Mouse (Mus musculus): ENCODE results near the gene Scaper.

Scaper gene

DNA sequence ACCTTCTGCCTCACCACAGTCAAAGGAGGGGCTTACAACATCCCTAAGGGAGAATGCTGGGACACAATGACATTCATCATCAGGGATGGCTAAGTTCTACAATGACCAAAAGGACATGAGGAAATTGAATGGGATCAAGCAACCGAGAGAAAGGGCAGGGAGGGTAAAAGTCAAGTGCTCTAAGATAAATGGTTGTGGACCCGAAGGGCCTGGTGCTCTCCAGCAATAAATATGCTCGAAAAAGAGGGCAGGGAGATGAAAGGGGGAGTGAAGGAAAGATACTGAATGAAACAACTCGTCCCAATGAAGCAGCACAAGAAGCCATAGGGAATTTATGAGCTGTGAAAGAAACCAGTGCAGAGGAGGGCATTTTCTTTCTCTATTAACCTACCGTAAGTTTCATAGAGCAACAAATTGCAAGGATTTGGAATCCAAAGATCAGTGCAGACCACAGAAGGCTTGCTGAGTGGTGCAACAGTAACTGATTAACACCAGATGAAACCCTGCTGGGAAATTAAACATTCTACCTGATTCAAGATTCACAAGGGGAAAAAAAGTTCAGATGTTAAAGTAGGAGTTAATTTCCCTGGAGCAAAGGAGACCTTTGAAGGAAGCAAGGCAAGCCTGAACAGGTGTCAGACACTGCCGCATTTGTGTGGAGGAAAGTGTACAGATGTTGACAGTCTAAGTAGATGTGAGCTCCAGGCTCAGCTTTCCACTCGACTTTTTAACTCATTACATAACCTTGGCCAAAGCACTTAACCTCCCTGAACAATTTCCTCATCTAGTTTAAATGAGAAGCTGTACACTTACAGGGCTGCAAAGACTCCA, 329.0 kb downstream of the Scaper start:
- in situ Hi-C loops (cut with MboI, MseI), result no loop called here

DNA sequence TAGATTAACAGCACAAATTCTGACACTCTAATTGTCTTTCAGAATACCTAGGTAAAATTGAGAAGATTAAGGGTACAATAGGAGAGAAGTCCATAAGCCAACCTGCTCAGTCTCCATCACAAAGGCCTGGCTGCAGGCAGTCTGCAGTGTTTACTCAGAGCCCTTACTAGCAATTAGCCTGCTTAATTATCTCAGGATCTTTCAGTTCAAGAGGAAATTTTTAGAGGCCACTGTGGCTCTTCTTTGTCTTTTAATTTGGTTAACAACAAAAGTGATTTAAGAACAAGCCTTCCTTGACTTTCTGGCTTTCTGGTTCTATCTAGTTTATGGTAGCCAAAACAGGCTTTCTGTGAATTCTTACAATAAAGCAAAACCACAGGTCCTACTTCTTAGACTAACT, 339.3 kb downstream of the Scaper start:
- in situ Hi-C loops (cut with MboI, MseI), result loop anchor here (5.0 kb wide), 1 partner anchor 84 kb away; no protein-coding TSS in a partner anchor

DNA sequence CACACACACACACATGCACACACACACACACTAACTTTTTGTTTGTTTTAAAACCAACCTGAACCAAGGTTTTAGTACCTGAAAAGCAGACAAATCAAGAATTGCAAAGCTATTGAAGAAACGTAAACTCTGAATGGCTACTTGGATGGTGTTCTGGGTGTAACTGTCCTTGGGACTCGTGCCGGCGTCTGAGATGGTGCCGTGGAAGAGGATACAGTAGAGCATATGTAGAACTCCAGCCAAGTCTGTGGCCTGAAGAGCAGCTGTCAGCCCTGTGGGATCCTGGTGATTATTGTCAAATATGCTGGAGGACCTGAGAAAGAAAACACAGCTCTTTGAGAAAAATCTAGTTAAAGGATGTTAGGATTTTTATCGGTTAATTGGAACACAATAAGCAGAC, 351.8 kb downstream of the Scaper start:
- in situ Hi-C loops (cut with MboI, MseI), result no loop called here

DNA sequence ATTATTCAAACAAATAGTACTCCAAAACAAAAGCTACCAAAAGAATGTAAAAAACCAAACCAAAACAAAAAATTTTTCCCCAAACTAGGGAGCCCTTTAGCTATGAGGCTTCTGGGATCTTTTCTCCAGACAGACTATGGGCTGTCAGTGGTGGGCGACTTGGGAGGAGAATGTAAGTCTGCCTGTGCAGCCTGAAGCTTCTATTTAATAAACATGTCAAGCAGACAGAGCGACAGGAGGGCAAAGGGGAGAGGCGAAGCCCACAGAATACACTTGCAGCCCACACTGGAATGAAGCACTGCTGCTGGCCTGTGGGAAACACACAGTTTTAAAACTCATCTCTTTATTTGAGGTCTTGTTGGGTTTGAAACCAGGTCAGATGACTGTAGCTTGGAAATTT, 356.5 kb downstream of the Scaper start:
- in situ Hi-C loops (cut with MboI, MseI), result no loop called here

GRCm38 (mm10) chr9:55576571-55576970, 361.3 kb downstream of the Scaper start:
- in situ Hi-C loops (cut with MboI, MseI), result no loop called here

DNA sequence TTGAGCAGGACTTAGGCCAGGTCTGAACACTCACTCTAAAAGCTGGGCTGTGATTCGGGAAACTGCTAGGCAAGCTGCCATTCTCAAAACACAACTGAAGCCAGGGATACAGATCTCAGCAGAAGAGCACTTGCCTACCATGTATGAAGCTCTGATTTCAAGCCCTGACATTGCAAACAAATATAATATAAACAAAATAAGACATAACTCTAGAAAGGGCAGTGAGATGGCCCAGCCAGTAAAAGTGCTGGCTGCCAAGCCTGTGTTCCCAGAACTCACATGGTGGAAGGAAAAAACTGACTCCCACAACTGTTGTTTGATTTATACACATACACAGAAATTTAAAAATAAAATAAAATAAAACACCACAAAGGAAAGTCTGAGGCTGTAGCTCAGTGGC, 366.8 kb downstream of the Scaper start:
- in situ Hi-C loops (cut with MboI, MseI), result no loop called here

DNA sequence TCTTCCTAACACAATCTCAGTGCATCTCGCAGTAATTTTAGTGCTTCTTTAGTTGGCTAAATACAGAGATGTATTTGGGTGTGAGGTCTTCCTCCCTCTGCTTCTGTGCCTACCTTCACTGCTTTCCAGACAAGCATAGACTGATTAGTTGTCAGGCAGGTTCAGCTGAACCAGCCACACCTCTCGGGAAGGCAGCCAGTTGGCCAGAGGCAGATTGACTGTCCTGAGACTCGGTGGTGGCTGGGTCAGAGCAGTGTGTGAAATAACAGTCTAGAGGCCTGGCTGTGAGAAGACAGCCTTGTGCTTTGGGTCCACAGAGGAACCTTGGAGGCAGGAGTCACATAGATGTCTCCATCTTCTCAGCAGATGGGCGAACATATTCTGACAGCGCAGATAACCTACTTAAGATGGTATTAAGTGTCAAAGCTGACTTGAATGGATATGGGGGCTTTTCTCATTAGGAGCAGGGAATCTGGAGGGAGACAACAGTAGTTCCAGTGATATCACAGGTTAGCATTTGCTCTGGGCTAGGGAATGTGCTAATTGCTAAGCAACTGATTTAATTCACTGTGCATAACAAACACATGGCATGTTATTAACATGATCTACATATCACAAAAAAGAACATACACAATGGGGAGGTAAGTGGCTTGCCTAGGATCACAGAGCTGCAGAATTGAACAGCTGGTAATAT, 369.3 kb downstream of the Scaper start:
- in situ Hi-C loops (cut with MboI, MseI), result no loop called here

DNA sequence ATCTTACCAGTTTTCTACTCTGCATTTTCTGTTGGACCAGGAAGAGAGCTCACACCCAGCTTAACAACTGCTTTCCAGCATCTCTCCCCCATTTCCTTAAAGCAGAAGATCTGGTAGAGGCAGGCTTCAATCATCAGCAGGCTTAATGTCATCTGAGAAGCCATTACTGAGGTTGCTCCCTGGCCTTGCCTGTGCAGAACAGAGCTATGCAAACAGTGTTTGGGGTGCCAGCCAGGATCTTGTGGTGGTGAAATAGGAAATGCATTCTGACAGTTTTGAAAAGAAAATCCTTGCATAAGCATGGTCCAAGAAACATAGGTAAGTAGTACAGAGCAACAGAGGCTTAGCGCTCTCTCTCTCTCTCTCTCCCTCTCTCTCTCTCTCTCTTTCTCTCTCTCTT, 377.0 kb downstream of the Scaper start:
- in situ Hi-C loops (cut with MboI, MseI), result no loop called here

GRCm38 (mm10) chr9:55554986-55555385, 382.9 kb downstream of the Scaper start:
- in situ Hi-C loops (cut with MboI, MseI), result no loop called here

DNA sequence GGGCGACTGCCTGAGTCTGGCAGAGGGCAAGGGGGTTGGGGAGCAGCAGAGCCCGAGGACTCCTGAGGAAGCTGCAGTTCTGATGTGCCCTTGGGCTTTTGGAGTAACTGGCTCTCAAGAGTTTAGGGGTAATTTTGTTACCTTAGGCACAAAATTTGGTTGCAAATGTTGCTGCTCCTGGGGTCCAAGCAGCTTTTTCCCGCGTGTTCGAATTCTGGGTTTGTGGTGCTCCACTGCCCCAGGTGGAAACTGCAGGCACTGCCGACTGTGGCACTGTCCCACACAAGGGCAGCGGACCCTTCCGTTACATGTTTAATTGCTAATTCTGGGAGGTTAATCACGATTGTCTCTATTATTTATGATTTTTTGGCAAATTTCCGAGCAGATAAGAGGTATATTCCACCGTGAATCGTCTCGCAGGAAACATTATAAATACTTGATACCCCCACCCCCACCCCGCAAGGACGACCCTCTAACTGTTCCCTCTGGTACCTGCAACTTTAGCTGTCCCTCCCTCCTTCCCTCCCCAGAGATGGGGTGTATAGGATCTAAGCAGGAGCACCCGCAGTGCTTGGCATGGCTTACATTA, 388.5 kb downstream of the Scaper start:
- in situ Hi-C loops (cut with MboI, MseI), result no loop called here

GRCm38 (mm10) chr9:55548871-55549270, 389.0 kb downstream of the Scaper start:
- in situ Hi-C loops (cut with MboI, MseI), result no loop called here

DNA sequence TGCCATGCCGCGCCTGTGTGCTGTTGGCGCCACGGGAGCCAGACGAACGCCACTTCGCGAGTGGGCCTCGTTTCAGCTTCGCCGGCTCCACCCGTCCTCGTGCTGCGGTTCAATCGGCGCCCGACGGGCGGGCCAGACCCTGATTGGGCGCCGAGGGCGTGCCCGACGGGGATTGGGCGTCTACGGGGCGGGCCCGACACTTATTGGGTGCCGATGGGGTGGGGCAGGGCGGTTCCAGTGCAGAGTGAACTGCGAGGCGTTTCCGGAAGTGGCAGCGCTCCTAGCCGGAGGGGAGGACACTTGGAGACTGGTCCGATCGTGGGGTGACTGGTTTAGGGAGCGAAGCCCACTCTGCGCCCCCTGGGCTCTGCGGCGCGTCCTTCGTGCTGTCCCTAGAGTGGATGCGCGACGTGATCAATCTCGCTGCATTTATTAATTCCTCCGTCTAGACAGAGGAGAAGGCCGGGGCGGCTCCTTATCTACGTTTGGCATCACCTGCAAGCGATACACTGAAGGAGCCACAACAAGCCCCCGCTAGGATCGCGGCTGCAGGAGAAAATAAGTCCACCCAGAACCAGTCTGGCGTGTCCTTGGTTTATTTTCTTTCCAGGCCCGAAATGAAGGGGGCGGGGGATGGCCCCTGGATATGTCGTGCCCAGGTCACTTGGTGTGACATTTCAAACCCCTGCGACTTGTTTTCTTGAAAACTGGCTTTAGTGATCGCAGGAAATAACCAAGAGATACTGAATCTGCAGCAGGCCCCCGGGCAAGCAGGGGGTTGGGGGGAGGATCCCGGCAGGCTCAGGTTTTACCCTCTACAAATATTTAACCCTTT, 391.5 kb downstream of the Scaper start:
- in situ Hi-C loops (cut with MboI, MseI), result no loop called here

DNA sequence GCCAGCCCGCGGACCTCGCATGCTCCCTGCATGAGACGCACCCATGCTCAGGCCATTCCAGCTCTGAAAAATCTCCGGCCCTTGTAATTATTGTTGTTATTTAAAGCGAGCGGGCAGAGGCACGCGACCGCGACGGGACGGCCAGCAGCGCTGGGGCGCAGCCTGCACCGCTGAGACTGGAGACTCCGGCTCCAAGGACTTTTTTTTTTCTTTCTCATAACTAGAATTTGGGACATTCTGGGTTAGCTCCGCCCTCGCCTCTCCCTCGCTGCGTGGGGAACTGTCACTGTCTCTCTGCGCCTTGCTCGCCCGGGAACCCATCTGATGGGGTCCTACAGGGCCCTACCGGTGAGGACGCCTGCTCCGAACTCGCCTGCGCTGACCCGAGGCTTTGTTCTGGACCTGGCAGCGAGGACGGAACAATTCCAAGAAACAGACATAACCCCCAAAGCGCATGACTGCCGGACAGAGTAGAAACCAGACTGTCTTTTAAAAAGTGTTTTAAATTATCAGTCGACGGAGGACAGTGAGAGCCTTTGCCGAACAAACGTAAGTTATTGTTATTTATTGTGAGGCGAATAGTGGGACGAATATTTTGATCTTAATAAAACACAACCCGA, 392.3 kb downstream of the Scaper start:
- in situ Hi-C loops (cut with MboI, MseI), result no loop called here

- in situ Hi-C loops (cut with MboI, MseI), result no loop called here
Measured at GRCm38 (mm10) chr9:55544861-55545555, 392.9 kb downstream of the Scaper start.

DNA sequence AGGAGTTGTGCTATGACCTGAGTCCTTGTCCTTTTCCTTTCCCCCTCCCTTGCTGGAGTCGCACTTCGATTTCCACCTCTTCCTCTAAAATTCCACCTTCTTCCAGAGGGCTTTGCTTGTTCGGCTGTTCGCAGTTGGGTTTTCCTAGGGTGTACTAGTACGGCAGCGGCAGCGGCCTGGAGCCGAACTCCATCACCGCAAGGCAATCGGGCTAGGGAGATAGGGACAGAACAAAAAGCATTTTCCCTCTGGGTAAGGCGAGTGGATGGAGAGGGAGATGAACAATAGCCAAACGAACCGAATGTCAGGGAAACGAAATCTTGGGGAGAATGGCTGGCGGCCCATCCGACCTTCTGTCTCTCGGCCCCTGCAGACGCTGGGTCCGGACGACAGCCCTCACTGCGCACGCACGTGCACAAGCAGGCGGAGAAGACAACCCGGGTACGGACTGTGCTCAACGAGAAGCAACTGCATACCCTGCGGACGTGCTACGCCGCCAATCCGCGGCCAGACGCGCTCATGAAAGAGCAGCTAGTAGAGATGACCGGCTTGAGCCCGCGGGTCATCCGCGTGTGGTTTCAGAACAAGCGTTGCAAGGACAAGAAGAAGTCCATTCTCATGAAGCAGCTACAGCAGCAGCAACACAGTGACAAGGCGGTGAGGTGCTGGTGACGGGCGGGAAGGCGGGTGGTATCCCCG, 394.1 kb downstream of the Scaper start:
- in situ Hi-C loops (cut with MboI, MseI), result no loop called here

DNA sequence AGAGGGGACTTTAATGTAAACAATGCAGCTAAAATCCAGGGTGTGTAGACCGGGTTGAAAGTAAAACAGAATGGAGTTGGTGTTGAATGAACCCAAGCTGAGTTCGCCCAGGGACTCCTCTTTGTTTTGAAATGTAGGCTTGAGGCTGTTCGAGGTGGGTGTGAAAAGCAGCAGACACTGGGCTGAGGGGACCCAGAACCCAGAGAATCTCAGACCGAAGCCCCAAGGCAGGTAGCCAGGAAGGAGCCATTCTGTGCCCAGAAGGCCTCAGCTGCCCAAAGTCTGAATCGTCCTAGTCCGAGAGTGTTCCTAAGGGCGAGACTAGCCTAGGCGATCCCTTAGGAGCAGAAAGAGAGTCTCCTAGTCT, 394.6 kb downstream of the Scaper start:
- in situ Hi-C loops (cut with MboI, MseI), result no loop called here

DNA sequence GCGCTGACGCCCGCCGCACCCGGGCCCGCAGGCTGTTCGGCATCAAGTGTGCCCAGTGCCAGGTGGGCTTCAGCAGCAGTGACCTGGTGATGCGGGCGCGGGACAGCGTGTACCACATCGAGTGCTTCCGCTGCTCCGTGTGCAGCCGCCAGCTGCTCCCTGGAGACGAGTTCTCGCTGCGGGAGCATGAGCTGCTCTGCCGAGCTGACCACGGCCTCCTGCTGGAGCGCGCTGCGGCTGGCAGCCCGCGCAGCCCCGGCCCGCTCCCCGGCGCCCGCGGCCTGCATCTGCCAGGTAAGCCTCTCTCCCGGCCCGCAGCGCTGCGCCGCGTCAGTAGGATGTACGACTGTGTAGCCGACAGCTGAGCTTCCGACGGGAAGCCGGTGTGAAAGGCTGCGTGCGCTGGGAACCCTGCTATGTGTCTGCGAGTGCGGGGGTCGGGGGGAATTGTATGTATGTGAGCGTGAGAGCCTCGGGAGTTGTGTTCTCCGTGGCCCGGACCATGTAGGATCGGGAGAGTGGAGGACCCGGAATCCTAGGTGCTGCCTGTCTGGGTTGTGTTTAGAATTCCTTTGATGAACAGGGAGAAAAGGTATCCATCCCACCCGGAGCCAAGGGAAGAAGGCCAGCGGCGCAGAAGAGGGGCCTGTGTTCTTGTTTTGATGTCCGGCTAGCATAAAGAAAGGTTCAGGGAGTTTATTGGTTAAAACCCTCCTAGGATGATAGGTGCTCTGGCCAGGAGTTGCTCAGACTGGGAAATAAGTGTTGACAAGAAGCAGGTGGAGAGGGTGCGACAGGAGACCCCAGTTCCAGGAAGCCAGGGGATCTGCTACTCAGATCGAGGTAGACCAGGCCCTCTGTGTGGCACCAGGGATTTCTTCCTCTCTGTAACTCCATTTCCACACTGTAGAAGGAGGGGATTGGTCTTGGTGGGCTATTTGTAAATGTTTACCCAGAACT, 395.3 kb downstream of the Scaper start:
- in situ Hi-C loops (cut with MboI, MseI), result no loop called here

DNA sequence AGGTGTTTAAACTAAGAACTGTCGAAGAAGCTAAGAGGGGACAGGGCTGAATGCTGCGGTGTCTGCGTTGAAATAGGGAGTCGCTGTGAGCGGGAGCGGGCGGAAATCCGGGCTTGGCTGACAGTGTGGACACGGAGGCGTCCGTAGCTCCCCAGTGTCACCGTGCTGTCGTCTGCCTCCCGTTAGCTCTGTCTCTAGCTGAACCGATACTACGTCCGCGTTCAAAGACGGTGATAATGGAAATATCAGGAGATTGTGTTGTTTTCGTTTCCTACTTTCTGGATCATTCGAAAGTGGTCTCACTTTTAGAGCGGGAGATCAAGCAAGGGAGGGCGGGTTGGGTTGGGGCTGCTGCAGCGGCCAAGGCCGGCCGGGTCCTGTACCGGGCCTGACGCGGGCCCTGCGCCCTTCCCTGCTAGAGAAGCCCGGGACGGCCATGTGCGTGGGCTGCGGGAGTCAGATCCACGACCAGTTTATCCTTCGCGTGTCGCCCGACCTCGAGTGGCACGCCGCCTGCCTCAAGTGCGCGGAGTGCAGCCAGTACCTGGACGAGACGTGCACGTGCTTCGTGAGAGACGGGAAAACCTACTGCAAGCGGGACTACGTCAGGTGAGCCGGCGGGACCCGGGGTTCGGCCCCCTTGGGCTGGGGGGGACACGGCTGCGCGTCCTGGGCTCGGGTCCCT, 396.1 kb downstream of the Scaper start:
- in situ Hi-C loops (cut with MboI, MseI), result no loop called here
